ENCODE assay signal across 20 mouse cellular contexts in genomic region chr16:33785092-33785704, GRCm38 (mm10). TPM values are rescaled to one million over a fixed set of nuclear protein-coding genes. Genes with fewer than 3 reads are reported as not detected.
DNase-seq lines count a peak whose midpoint lies in the region; ATAC-seq lines count a peak whose summit lies in the region.
"Had no signal": no experiment of that assay in that cellular context is flagged by ENCODE, and none has a peak within 500 bp of the region (broad histone marks: within the 10 kb centered on the region; RNA-seq: fewer than 3 reads in every experiment).

No protein-coding gene starts in this region.

- H3K9ac ChIP-seq in liver, embryonic 11.5 days (ENCODE audit: low read depth, low read length): 0 out of 2 replicates have a peak overlapping the region, but pooled peaks have one; percentile 12
- no peak overlapping the region for H3K9ac ChIP-seq in liver, embryonic 16.5 days (ENCODE audit: low read depth, low read length)
- H3K9ac ChIP-seq in stomach, embryonic 16.5 days (ENCODE audit: low read length): no peak overlapping the region
- no peak overlapping the region for H3K9ac ChIP-seq in forebrain, embryonic 12.5 days

- no peaks in the 10 kb centered on the region for H3K36me3 ChIP-seq in liver, embryonic 11.5 days (ENCODE audit: control insufficient read depth, insufficient read depth, low read length)
- no peaks in the 10 kb centered on the region for H3K36me3 ChIP-seq in liver, embryonic 16.5 days (ENCODE audit: control insufficient read depth, insufficient read depth)
- no peaks in the 10 kb centered on the region for H3K36me3 ChIP-seq in stomach, embryonic 16.5 days (ENCODE audit: control insufficient read depth, insufficient read depth, low read length)
- no peaks in the 10 kb centered on the region for H3K36me3 ChIP-seq in forebrain, embryonic 12.5 days (replicated peaks)
- H3K36me3 ChIP-seq: embryonic facial prominence, embryonic 10.5 days had no signal

- H3K4me1 ChIP-seq in liver, embryonic 11.5 days (replicated peaks; ENCODE audit: control insufficient read depth, insufficient read depth, low read length): peaks cover 16% of the 10 kb centered on the region
- H3K4me1 ChIP-seq in liver, embryonic 16.5 days (ENCODE audit: control insufficient read depth, low read depth, low read length): peaks cover 8% of the 10 kb centered on the region
- H3K4me1 ChIP-seq in stomach, embryonic 16.5 days (ENCODE audit: control insufficient read depth, insufficient read depth, low read length): no peaks in the 10 kb centered on the region
- no peaks in the 10 kb centered on the region for H3K4me1 ChIP-seq in forebrain, embryonic 12.5 days

- no peaks in the 10 kb centered on the region for H3K9me3 ChIP-seq in liver, embryonic 11.5 days (ENCODE audit: control insufficient read depth, low read length)
- H3K9me3 ChIP-seq in liver, embryonic 16.5 days (replicated peaks; ENCODE audit: control insufficient read depth, low read length): no peaks in the 10 kb centered on the region
- H3K9me3 ChIP-seq in stomach, embryonic 16.5 days (replicated peaks; ENCODE audit: control insufficient read depth, low read length): no peaks in the 10 kb centered on the region
- no peaks in the 10 kb centered on the region for H3K9me3 ChIP-seq in forebrain, embryonic 12.5 days
- H3K9me3 ChIP-seq: embryonic facial prominence, embryonic 10.5 days had no signal

- ATAC-seq in liver, embryonic 11.5 days (replicated peaks; ENCODE audit: low FRiP score): 0 out of 2 replicates have a peak, but pooled peaks have one; percentile 29
- ATAC-seq in liver, embryonic 16.5 days (ENCODE audit: low read depth): no peak
- ATAC-seq in stomach, embryonic 16.5 days (ENCODE audit: insufficient read depth, low FRiP score): no peak
- no peak for ATAC-seq in forebrain, embryonic 12.5 days (ENCODE audit: low FRiP score)
- ATAC-seq: midbrain, embryonic 16.5 days had no signal

- H3K4me3 ChIP-seq in liver, embryonic 11.5 days (ENCODE audit: low read depth, low read length): no peak overlapping the region
- no peak overlapping the region for H3K4me3 ChIP-seq in liver, embryonic 16.5 days (ENCODE audit: low read depth, low read length)
- no peak overlapping the region for H3K4me3 ChIP-seq in stomach, embryonic 16.5 days (replicated peaks; ENCODE audit: low read length)
- H3K4me3 ChIP-seq in forebrain, embryonic 12.5 days (replicated peaks): no peak overlapping the region
- H3K4me3 ChIP-seq: embryonic facial prominence, embryonic 10.5 days; erythroblast, embryonic 14.5 days had no signal

- no peak for DNase-seq in liver, embryonic 11.5 days (ENCODE audit: low spot score)
- DNase-seq in liver: no peak
- peak; percentile 59 for DNase-seq in induced T-regulatory cell, adult 2 months (ENCODE audit: low read depth)
- DNase-seq in kidney, adult 8-10 months: no peak
- no peak for DNase-seq in kidney, postnatal 4 days
- DNase-seq: cerebellum, postnatal 25 days; gastrocnemius, postnatal 36 days; kidney, adult 2 months; kidney, postnatal 36 days; lung, adult 18-20 months; lung, postnatal 4 days; right cerebral cortex, postnatal 25 days; thymus, postnatal 4 days had no signal

- WGBS in liver, embryonic 11.5 days: 36% methylated on average over 8 of the region's 8 CpGs
- WGBS in liver, embryonic 16.5 days (ENCODE audit: insufficient replicate concordance): 19% methylated on average over 8 of the region's 8 CpGs
- 52% methylated on average over 8 of the region's 8 CpGs for WGBS in stomach, embryonic 16.5 days
- WGBS in forebrain, embryonic 12.5 days: 81% methylated on average over 8 of the region's 8 CpGs

- H3K4me2 ChIP-seq in liver, embryonic 11.5 days: peak overlapping the region; percentile 2; the same call in 1 of the 2 replicates
- no peak overlapping the region for H3K4me2 ChIP-seq in liver, embryonic 16.5 days (ENCODE audit: low read depth, low read length)
- no peak overlapping the region for H3K4me2 ChIP-seq in stomach, embryonic 16.5 days (ENCODE audit: low read depth, low read length)
- H3K4me2 ChIP-seq in forebrain, embryonic 12.5 days: no peak overlapping the region

- H3K27ac ChIP-seq in liver, embryonic 11.5 days (ENCODE audit: low read depth, low read length): peak overlapping the region; percentile 80
- peak overlapping the region; percentile 61 for H3K27ac ChIP-seq in liver, embryonic 16.5 days (ENCODE audit: low read length)
- H3K27ac ChIP-seq in stomach, embryonic 16.5 days (ENCODE audit: low read length): peak overlapping the region; percentile 62; the same call in 1 of the 2 replicates
- no peak overlapping the region for H3K27ac ChIP-seq in forebrain, embryonic 12.5 days
- H3K27ac ChIP-seq: embryonic facial prominence, embryonic 10.5 days had no signal

- no peaks in the 10 kb centered on the region for H3K27me3 ChIP-seq in liver, embryonic 11.5 days (replicated peaks; ENCODE audit: control insufficient read depth, insufficient read depth, low read length)
- no peaks in the 10 kb centered on the region for H3K27me3 ChIP-seq in liver, embryonic 16.5 days (ENCODE audit: control insufficient read depth, insufficient read depth, low read depth, low read length)
- H3K27me3 ChIP-seq in stomach, embryonic 16.5 days (ENCODE audit: control insufficient read depth, insufficient read depth, low read length): no peaks in the 10 kb centered on the region
- no peaks in the 10 kb centered on the region for H3K27me3 ChIP-seq in forebrain, embryonic 12.5 days

RNA-seq across cellular contexts. Expression of gene Muc13, which starts 8.6 kb away (rescaled TPM):
- polyA plus RNA-seq in liver, embryonic 11.5 days (2014; fragmentation: Nextera tagmentation; extraction: Ambion mirVana): 10.1 and 10.4 TPM in 2 replicates
- polyA plus RNA-seq in liver, embryonic 16.5 days (2015; fragmentation: Nextera tagmentation; extraction: Ambion mirVana): 1.5 and 3.2 TPM in 2 replicates
- 31.5 and 37.0 TPM in 2 replicates for polyA plus RNA-seq in stomach, embryonic 16.5 days (2015; fragmentation: Nextera tagmentation; extraction: Ambion mirVana)
- polyA plus RNA-seq in forebrain, embryonic 12.5 days (2016; fragmentation: Nextera tagmentation; extraction: Ambion mirVana): 0.13 TPM in 1 of 2 replicates, not detected in the other
- polyA plus RNA-seq: erythroblast, embryonic 14.5 days; heart, embryonic 14.5 days; midbrain, embryonic 16.5 days had no signal

RNA-seq across cellular contexts. Expression of gene Itgb5, which starts 44.3 kb away (rescaled TPM):
- polyA plus RNA-seq in liver, embryonic 11.5 days (2014; fragmentation: Nextera tagmentation; extraction: Ambion mirVana): 24.8 and 25.0 TPM in 2 replicates
- 4.6 and 4.9 TPM in 2 replicates for polyA plus RNA-seq in liver, embryonic 16.5 days (2015; fragmentation: Nextera tagmentation; extraction: Ambion mirVana)
- 15.0 and 15.2 TPM in 2 replicates for polyA plus RNA-seq in stomach, embryonic 16.5 days (2015; fragmentation: Nextera tagmentation; extraction: Ambion mirVana)
- 15.7 and 23.1 TPM in 2 replicates for polyA plus RNA-seq in forebrain, embryonic 12.5 days (2016; fragmentation: Nextera tagmentation; extraction: Ambion mirVana)
